Comparison of ENCODE assay signal across 12 mouse cellular contexts in the genomic region with DNA sequence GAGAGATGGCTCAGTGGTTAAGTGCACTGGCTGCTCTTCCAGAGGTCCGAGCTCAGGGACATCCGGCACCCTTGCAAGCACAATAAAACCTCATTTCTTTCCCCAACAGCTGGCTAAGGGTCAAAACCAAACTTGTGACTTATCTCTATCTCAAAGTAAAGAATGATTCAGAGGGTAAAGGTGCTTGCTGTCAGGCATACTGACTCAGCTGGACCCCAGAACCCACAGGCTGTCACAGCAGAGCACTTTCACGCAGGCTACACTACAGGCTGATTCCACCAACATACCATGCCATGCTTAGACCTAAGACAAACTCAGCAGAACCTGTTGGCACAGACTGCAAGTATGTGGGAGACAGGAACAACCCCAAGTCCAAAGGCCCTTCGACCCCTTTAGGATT.
"Had no signal": no experiment of that assay in that cellular context is flagged by ENCODE, and none has a peak within 500 bp of the region (broad histone marks: within the 10 kb centered on the region; RNA-seq: fewer than 3 reads in every experiment).

No protein-coding gene starts in this region.

- H3K27me3 ChIP-seq: liver, embryonic 13.5 days had no signal

- DNase-seq: kidney, adult 9 months; kidney, postnatal 14 days; kidney, postnatal 4 days; liver, embryonic 13.5 days; lung, adult 2 months; lung, postnatal 14 days; lung, postnatal 4 days; midbrain, embryonic 14.5 days; right cerebral cortex, postnatal 14 days; right cerebral cortex, postnatal 4 days; thymus, postnatal 25 days had no signal

- H3K4me3 ChIP-seq: liver, embryonic 13.5 days had no signal

- H3K27ac ChIP-seq: liver, embryonic 13.5 days had no signal

- H3K4me1 ChIP-seq: liver, embryonic 13.5 days had no signal

- H3K4me2 ChIP-seq: liver, embryonic 13.5 days; midbrain, embryonic 11.5 days had no signal

- H3K9ac ChIP-seq: liver, embryonic 13.5 days had no signal

- H3K9me3 ChIP-seq: liver, embryonic 13.5 days had no signal
